Mouse (Mus musculus) testis, adult 2 months (tissue): ENCODE data around the gene Togaram2. TPM values are rescaled to one million over a fixed set of nuclear protein-coding genes. Genes with fewer than 3 reads are reported as not detected.

Source experiments
- H3K27ac ChIP-seq: fragments of 200-500 bp; 2 replicates; pipeline ENCODE4 v1.5.1; 2012; ENCODE audit warnings: low read depth, low read length; ENCODE audit not compliant: control insufficient read depth, insufficient read depth
- H3K27me3 ChIP-seq: fragments of 200-500 bp; 2 replicates; pipeline ENCODE4 v1.6.1; 2012; ENCODE audit warnings: mild to moderate bottlenecking, low read length, moderate library complexity; ENCODE audit not compliant: control insufficient read depth, insufficient read depth
- H3K36me3 ChIP-seq: fragments of 200-500 bp; 2 replicates; pipeline ENCODE4 v1.6.1; 2012; ENCODE audit warnings: mild to moderate bottlenecking, low read length; ENCODE audit not compliant: control insufficient read depth, insufficient read depth
- H3K4me1 ChIP-seq: fragments of 200-500 bp; 2 replicates; pipeline ENCODE4 v1.6.1; 2012; ENCODE audit warnings: low read length; ENCODE audit not compliant: control insufficient read depth, insufficient read depth
- H3K4me3 ChIP-seq: fragments of 200-500 bp; 2 replicates; pipeline ENCODE4 v1.5.1; 2012; ENCODE audit warnings: low read depth, mild to moderate bottlenecking, low read length, moderate library complexity, mixed read lengths; ENCODE audit not compliant: control insufficient read depth
- CTCF ChIP-seq: fragments of 200-500 bp; IDR thresholded peaks from 2 replicates; pipeline ENCODE4 v1.5.1; 2012; ENCODE audit warnings: low read depth, mild to moderate bottlenecking, inconsistent platforms, low read length, moderate library complexity; ENCODE audit not compliant: control insufficient read depth, insufficient read depth, insufficient replicate concordance
- POLR2A ChIP-seq: fragments of 200-500 bp; IDR thresholded peaks from 2 replicates; pipeline ENCODE4 v1.6.1; 2012; ENCODE audit warnings: low read depth, mild to moderate bottlenecking, inconsistent platforms, low read length, moderate library complexity; ENCODE audit not compliant: control insufficient read depth
- polyA plus RNA-seq: library from polyadenylated mRNA; depleted of rRNA; stranded (reverse); fragments of >200 nt; gene quantifications from 2 replicates; pipeline ENCODE4 v1.2.3, GENCODE M21; 2012; rRNA removed

Togaram2 gene
- polyA plus RNA-seq, 1 experiment: 1.7 TPM

DNA sequence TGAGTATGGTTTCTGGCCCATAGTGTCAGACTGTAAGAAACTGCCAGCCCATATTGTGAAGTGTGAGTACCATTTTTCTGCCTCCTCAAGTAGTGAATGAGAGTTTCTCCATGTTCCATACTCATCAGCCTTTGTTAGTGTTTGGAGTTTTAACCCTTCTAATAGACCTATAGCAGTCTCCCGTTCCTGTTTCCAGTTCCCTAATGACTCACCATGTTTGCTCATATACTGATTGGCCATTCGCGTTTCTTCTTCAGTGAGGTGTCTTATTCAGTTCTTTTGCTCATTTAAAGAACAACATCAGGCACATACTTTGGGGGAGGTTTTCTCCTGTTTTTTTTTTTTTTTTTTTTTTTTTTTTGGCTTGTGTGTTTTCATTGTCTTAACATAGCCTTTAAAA is 97.6 kb downstream of the Togaram2 start:
- H3K36me3 ChIP-seq: no peaks in the 10 kb centered on the region
- no peak overlapping the region for H3K27ac ChIP-seq
- TF ChIP-seq POLR2A (no peak), CTCF (no peak)
- no peaks in the 10 kb centered on the region for H3K27me3 ChIP-seq
- H3K4me1 ChIP-seq: no peaks in the 10 kb centered on the region
- peak overlapping the region; percentile 60; the same call in 1 of the 2 replicates for H3K4me3 ChIP-seq

DNA sequence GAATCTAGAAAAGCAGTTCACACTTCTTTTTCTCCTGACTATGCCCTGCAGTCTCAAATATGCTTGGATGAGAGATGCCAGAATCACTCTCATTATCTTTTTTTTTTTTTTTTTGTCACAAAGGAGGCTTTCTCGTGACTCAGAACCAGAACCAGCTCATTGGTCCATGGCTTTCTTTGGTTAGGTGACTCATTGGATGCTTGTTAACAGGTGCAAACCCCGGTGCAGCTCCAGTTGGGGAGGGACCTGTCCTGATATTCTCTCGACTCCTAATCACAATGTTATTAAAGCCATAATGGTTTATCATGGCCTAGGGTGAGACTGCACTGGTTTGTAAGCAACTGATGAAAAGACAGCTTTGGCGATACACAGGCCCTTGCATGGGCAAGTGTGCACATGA is 101.1 kb downstream of the Togaram2 start:
- no peak overlapping the region for H3K4me3 ChIP-seq
- H3K36me3 ChIP-seq: no peaks in the 10 kb centered on the region
- H3K27ac ChIP-seq: no peak overlapping the region
- TF ChIP-seq POLR2A: no peak
- no peak for TF ChIP-seq CTCF
- no peaks in the 10 kb centered on the region; the same call in 1 of the 2 replicates for H3K4me1 ChIP-seq
- H3K27me3 ChIP-seq: no peaks in the 10 kb centered on the region

DNA sequence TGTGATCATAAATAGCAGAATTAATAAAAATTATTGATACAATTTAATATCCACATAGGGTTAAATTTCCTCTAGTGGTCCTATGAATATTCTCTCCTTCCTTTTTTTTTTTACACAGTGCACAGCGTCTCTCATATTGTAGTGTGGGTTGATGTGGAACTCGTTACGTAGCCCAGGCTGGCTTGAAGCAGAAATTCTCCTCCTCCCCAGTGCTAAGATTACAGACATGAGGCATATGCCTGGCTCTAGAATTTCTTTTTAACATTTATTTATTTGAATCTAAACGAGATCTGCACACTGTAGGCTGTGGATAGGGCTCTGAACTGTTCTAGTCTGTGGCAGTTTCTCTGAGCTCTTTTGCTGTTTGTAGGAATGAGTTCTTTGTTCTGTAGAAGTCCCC is 102.2 kb downstream of the Togaram2 start:
- TF ChIP-seq CTCF: no peak
- TF ChIP-seq POLR2A: no peak
- Histone ChIP-seq H3K27ac (no peak overlapping the region), H3K4me1 (no peaks in the 10 kb centered on the region; the same call in 1 of the 2 replicates), H3K36me3 (no peaks in the 10 kb centered on the region), H3K27me3 (no peaks in the 10 kb centered on the region), H3K4me3 (no peak overlapping the region)

DNA sequence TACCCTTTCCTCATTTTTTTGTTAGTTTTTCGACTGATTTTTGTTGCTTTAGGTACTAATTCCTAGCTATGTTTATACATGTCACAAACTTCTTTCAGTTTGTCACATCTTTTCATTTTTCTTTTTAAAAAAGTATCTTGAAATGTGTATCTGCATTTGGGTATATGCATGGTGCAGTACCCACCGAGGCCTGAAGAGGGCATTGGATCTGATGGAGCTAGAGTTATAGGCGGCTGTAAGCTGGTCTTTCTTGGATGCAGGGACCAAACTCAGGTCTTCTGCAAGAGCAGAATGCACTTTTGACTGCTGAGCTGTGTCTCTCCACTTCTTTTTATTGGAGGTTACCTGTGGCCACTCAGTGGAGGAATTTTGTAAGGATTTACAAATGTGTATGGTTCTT is 105.6 kb downstream of the Togaram2 start:
- no peak overlapping the region for H3K27ac ChIP-seq
- TF ChIP-seq CTCF: no peak
- TF ChIP-seq POLR2A: no peak
- H3K4me1 ChIP-seq: peaks cover 8% of the 10 kb centered on the region
- no peaks in the 10 kb centered on the region for H3K27me3 ChIP-seq
- no peak overlapping the region for H3K4me3 ChIP-seq
- no peaks in the 10 kb centered on the region for H3K36me3 ChIP-seq

Other genes starting within 250 kb of the Togaram2 start
- gene Gm4707, start 213.3 kb upstream of the Togaram2 start, polyA plus RNA-seq: 0.07 and 0.11 TPM in 2 replicates
- 5.5 and 6.7 TPM in 2 replicates for gene Smchd1, start 197.9 kb upstream of the Togaram2 start, polyA plus RNA-seq
- gene Ndc80, start 146.4 kb upstream of the Togaram2 start, polyA plus RNA-seq: 3.0 and 3.7 TPM in 2 replicates
- 34.3 and 37.7 TPM in 2 replicates for gene Spdya, start 121.2 kb upstream of the Togaram2 start, polyA plus RNA-seq
- gene Wdr43, start 57.4 kb upstream of the Togaram2 start, polyA plus RNA-seq: 4.0 and 5.7 TPM in 2 replicates
- 1.4 and 1.8 TPM in 2 replicates for gene Pcare, start 79.6 kb downstream of the Togaram2 start, polyA plus RNA-seq
- 316 and 356 TPM in 2 replicates for gene Clip4, start 95.2 kb downstream of the Togaram2 start, polyA plus RNA-seq